ENCODE assay signal across 16 mouse cellular contexts in the genomic region with DNA sequence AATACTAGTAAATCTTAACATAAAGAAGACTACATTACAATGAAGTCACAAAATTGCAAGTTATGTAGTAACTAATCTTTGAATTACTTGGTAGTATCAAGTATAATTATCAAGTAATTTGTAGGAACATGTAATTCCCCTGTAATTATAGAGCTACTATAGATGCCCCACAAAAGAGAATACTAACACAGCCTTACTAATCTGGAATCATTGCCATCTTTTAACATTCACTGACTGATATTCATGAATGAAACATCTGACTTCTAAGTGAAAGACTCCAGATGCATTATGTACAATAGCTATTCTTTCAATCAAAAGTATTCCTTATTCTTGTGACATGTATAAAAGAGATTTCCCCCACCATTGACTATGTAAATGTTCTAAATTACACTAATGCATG.
"Had no signal": no experiment of that assay in that cellular context is flagged by ENCODE, and none has a peak within 500 bp of the region (broad histone marks: within the 10 kb centered on the region; RNA-seq: fewer than 3 reads in every experiment).

No protein-coding gene starts in this region.

- H3K36me3 ChIP-seq: midbrain, embryonic 10.5 days; midbrain, embryonic 12.5 days; neural tube, embryonic 12.5 days; stomach, embryonic 15.5 days had no signal

- ATAC-seq: midbrain, embryonic 16.5 days had no signal

- H3K9me3 ChIP-seq: midbrain, embryonic 10.5 days; midbrain, embryonic 12.5 days; neural tube, embryonic 12.5 days; stomach, embryonic 15.5 days had no signal

- H3K27ac ChIP-seq: midbrain, embryonic 10.5 days; midbrain, embryonic 12.5 days; neural tube, embryonic 12.5 days; stomach, embryonic 15.5 days; stomach, postnatal 0 days had no signal

- H3K4me3 ChIP-seq: midbrain, embryonic 10.5 days; midbrain, embryonic 12.5 days; myocyte; neural tube, embryonic 12.5 days; stomach, embryonic 15.5 days had no signal

- H3K27me3 ChIP-seq: midbrain, embryonic 12.5 days; neural tube, embryonic 12.5 days; stomach, embryonic 15.5 days had no signal

- H3K4me1 ChIP-seq: midbrain, embryonic 10.5 days; midbrain, embryonic 12.5 days; neural tube, embryonic 12.5 days; stomach, embryonic 15.5 days had no signal

- H3K4me2 ChIP-seq: lung, embryonic 14.5 days; midbrain, embryonic 12.5 days; neural tube, embryonic 12.5 days; stomach, embryonic 15.5 days had no signal

- H3K9ac ChIP-seq: lung, embryonic 14.5 days; midbrain, embryonic 12.5 days; neural tube, embryonic 12.5 days; stomach, embryonic 15.5 days had no signal

- DNase-seq: lung, adult 18-20 months; lung, embryonic 14.5 days; lung, postnatal 10 days; lung, postnatal 4 days; midbrain, embryonic 14.5 days; right cerebral cortex, postnatal 14 days; thymus, adult 2 months; thymus, postnatal 25 days; thymus, postnatal 4 days had no signal
